22 mouse cellular contexts compared by ENCODE assay signal in genomic region chr7:66238157-66238556, GRCm38 (mm10).
"Had no signal": no experiment of that assay in that cellular context is flagged by ENCODE, and none has a peak within 500 bp of the region (broad histone marks: within the 10 kb centered on the region; RNA-seq: fewer than 3 reads in every experiment).

No protein-coding gene starts in this region.

- DNase-seq: heart, postnatal 10 days; heart, postnatal 14 days; heart, postnatal 36 days; heart, postnatal 4 days; kidney, adult 11 months; kidney, adult 18-20 months; kidney, adult 2 months; kidney, adult 8-10 months; kidney, adult 9 months; kidney, postnatal 10 days; kidney, postnatal 14 days; kidney, postnatal 25 days; kidney, postnatal 36 days; kidney, postnatal 4 days; layer of hippocampus, adult 9-11 months; layer of hippocampus, postnatal 36 days had no signal

- ATAC-seq: hindbrain, embryonic 16.5 days; hindbrain, postnatal 0 days; inflammation-experienced regulatory T-cells, adult 6 months; intestine, embryonic 15.5 days; intestine, embryonic 16.5 days; intestine, postnatal 0 days had no signal
